Mouse (Mus musculus): ENCODE data around the gene Por.

GRCm38 (mm10) chr5:135761881-135762280, 92.0 kb downstream of the Por start:
- TF ChIP-seq CTCF (IDR thresholded peaks at IDR 0.05; ENCODE audit: extremely low read depth, insufficient read depth, insufficient read length, insufficient replicate concordance) (no peak), POLR2A (IDR thresholded peaks at IDR 0.05; ENCODE audit: low read depth, low read length) (no peak)

Data from spleen, adult 2 months (tissue).